Mouse (Mus musculus) ES-Bruce4 (cell line): ENCODE results near the gene Cenpl. TPM values are rescaled to one million over a fixed set of nuclear protein-coding genes. Genes with fewer than 3 reads are reported as not detected.
A peak's percentile ranks its signal among the peaks of the same experiment; 100 is the strongest.

ENCODE experiments used
- H3K27ac ChIP-seq: 2 replicates; pipeline ENCODE4 v1.5.1; 2012; ENCODE audit warnings: low read length, inconsistent platforms; ENCODE audit not compliant: insufficient read depth
- H3K27me3 ChIP-seq: 2 replicates; pipeline ENCODE4 v1.6.1; 2012; ENCODE audit warnings: mild to moderate bottlenecking, low read length, inconsistent platforms; ENCODE audit not compliant: control insufficient read depth, poor library complexity, insufficient read depth, severe bottlenecking
- H3K36me3 ChIP-seq: 2 replicates; pipeline ENCODE4 v1.6.1; 2012; ENCODE audit warnings: inconsistent platforms, mild to moderate bottlenecking, low read length, moderate library complexity; ENCODE audit not compliant: control insufficient read depth, poor library complexity, insufficient read depth, severe bottlenecking
- H3K4me1 ChIP-seq: one replicate; pipeline ENCODE4 v1.8.1; 2011; ENCODE audit warnings: low read length; ENCODE audit not compliant: control insufficient read depth, insufficient read depth
- H3K4me3 ChIP-seq: 2 replicates; pipeline ENCODE4 v1.5.1; 2011; ENCODE audit warnings: low read depth, mild to moderate bottlenecking, low read length
- H3K9ac ChIP-seq: 2 replicates; pipeline ENCODE4 v1.6.1; 2012; ENCODE audit warnings: low read depth, mild to moderate bottlenecking, inconsistent platforms; ENCODE audit not compliant: poor library complexity, severe bottlenecking
- H3K9me3 ChIP-seq: replicated peaks from 2 replicates; pipeline ENCODE4 v1.6.1; 2012; ENCODE audit warnings: mild to moderate bottlenecking, low read length, inconsistent platforms; ENCODE audit not compliant: control insufficient read depth, poor library complexity, insufficient read depth, severe bottlenecking
- CTCF ChIP-seq: IDR thresholded peaks from one replicate; pipeline ENCODE4 v1.8.1; 2011; ENCODE audit warnings: low read depth, low read length
- EP300 ChIP-seq: IDR thresholded peaks from 2 replicates; pipeline ENCODE4 v1.6.1; 2011; ENCODE audit warnings: low read depth, low read length; ENCODE audit not compliant: insufficient read depth
- POLR2A ChIP-seq: IDR thresholded peaks from one replicate; pipeline ENCODE4 v1.8.1; 2011; ENCODE audit warnings: low read length; ENCODE audit not compliant: insufficient read depth
- polyA plus RNA-seq: library from polyadenylated mRNA; stranded (reverse); fragments of >200 nt; gene quantifications from 2 replicates; pipeline ENCODE4 v1.2.4, GENCODE M21; 2011; ENCODE audit warnings: low read depth; ENCODE audit not compliant: missing spikeins, insufficient read depth, insufficient read length

Cenpl gene
- polyA plus RNA-seq, 1 experiment, result 16.4 TPM

- Histone ChIP-seq H3K4me3 (no peak overlapping the region), H3K27ac (no peak overlapping the region), H3K4me1 (no peaks in the 10 kb centered on the region), H3K9me3 (peaks cover 2% of the 10 kb centered on the region; the same call in 1 of the 2 replicates), H3K9ac (no peak overlapping the region), H3K36me3 (peaks cover 40% of the 10 kb centered on the region), H3K27me3 (no peaks in the 10 kb centered on the region)
- no peak for TF ChIP-seq EP300
- no peak for TF ChIP-seq POLR2A
- TF ChIP-seq CTCF, result no peak
Observed at GRCm38 (mm10) chr1:161032345-161032744, 38.2 kb upstream of the Cenpl start.

DNA sequence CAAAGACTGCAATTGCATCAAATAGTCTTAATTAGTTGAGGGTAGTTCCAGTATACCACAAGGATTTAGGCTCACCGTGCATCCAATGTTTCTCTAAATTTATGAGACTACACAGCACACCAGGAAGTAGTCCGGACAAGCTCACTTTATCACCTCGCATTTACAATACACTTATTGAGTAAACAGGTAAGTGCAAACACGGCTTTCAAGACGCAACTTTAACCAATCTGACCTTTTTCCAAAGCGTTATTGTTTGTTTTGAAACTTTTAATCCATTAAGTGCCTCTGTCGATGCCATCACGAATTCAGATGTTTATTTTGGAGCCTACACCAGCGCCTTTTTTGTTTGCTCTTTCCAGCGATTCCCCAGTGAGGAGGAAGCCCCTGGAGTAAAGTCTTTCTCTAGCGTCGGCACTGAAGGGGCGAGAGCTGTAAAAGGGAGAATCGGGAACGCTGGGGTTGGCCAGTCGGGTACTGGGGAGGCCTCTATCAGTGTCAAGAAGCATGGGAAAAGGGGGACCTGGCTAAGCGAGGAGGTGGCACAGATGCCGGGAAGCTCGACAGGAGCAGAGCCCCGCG, 36.6 kb upstream of the Cenpl start:
- peaks cover 56% of the 10 kb centered on the region for H3K36me3 ChIP-seq

GRCm38 (mm10) chr1:161034435-161035280, 35.9 kb upstream of the Cenpl start, which contains the start of gene Zbtb37:
TSS of gene Zbtb37 (minus strand) at chr1:161034849.
- peak; percentile 100 for TF ChIP-seq POLR2A
- TF ChIP-seq CTCF, result no peak
- peak within 1 kb of the TSS; percentile 89 for H3K4me3 ChIP-seq

More for the DNA sequence above, 36.6 kb upstream of the Cenpl start:
- Histone ChIP-seq H3K27me3 (no peaks in the 10 kb centered on the region), H3K9ac (peak overlapping the region; percentile 80), H3K9me3 (peaks cover 2% of the 10 kb centered on the region; the same call in 1 of the 2 replicates), H3K4me1 (no peaks in the 10 kb centered on the region), H3K27ac (peak overlapping the region; percentile 78), H3K4me3 (peak overlapping the region; percentile 88)
- TF ChIP-seq POLR2A (no peak), CTCF (no peak), EP300 (no peak)

DNA sequence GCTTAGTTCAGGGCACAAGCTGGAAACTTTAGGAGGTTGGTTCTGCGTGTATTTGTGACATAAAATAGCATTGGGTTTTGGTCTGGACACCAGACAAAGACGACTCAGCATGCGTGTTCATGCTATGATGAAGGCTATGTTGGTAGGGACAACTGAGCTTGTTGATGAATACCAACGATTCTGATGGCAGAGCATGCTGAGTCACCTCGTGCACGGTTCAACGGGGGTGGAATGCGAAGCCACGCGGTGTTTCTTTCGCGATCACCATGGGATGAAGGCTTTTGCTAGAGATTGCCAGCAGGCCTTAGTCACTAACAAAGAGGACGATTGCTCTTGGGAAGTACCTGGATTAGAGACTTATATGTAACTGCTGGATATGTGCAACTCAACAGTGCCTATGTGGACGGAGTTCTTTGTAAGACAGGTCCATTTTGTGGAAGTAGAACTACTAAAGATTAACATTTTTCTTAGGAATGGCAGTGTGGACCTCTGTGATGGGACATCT, 35.2 kb upstream of the Cenpl start:
- peak overlapping the region; percentile 89 for H3K4me3 ChIP-seq
- H3K27me3 ChIP-seq, result no peaks in the 10 kb centered on the region
- H3K36me3 ChIP-seq, result peaks cover 57% of the 10 kb centered on the region
- peak overlapping the region; percentile 96 for H3K27ac ChIP-seq
- H3K9me3 ChIP-seq, result peaks cover 2% of the 10 kb centered on the region; the same call in 1 of the 2 replicates
- TF ChIP-seq CTCF (no peak), POLR2A (no peak), EP300 (no peak)
- H3K4me1 ChIP-seq, result no peaks in the 10 kb centered on the region
- peak overlapping the region; percentile 88 for H3K9ac ChIP-seq

More at GRCm38 (mm10) chr1:161034435-161035280, 35.9 kb upstream of the Cenpl start, which contains the start of gene Zbtb37:
- no peaks in the 10 kb centered on the region for H3K27me3 ChIP-seq
- peak within 1 kb of the TSS; percentile 88 for H3K9ac ChIP-seq
- peaks cover 2% of the 10 kb centered on the region; the same call in 1 of the 2 replicates for H3K9me3 ChIP-seq
- H3K36me3 ChIP-seq, result peaks cover 57% of the 10 kb centered on the region
- H3K27ac ChIP-seq, result peak within 1 kb of the TSS; percentile 96
- H3K4me1 ChIP-seq, result no peaks in the 10 kb centered on the region

- Histone ChIP-seq H3K9ac (peak overlapping the region; percentile 88), H3K36me3 (peaks cover 59% of the 10 kb centered on the region), H3K4me1 (no peaks in the 10 kb centered on the region), H3K9me3 (peaks cover 2% of the 10 kb centered on the region; the same call in 1 of the 2 replicates), H3K27me3 (no peaks in the 10 kb centered on the region), H3K4me3 (peak overlapping the region; percentile 89), H3K27ac (peak overlapping the region; percentile 96)
- no peak for TF ChIP-seq POLR2A
- no peak for TF ChIP-seq EP300
- no peak for TF ChIP-seq CTCF
Observed at GRCm38 (mm10) chr1:161035786-161036404, 34.6 kb upstream of the Cenpl start.
